In the genomic region with DNA sequence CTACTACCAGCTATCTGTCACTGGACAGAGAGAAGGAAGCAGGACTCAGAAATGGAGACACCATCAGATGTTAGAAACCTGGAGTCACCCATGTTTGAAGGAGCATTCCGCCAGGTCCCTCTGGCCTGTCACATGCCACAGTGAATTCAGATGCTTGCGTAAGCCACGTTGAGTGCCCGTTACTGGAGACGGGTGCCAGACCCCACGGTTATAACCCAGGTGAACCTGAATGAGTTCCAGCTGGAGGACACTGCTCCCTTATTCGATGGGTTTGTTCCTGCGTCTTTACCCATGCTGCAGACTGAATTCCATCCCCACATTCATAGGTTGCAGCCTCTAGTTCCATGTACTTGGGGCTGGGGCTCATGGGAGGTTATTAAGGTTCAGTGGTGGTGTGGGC, we compare ENCODE assay signal across 23 mouse cellular contexts. TPM values are rescaled to one million over a fixed set of nuclear protein-coding genes. Genes with fewer than 3 reads are reported as not detected.
DNase-seq lines count a peak whose midpoint lies in the region; ATAC-seq and TF ChIP-seq lines count a peak whose summit lies in the region.
"Had no signal": no experiment of that assay in that cellular context is flagged by ENCODE, and none has a peak within 500 bp of the region (broad histone marks: within the 10 kb centered on the region; RNA-seq: fewer than 3 reads in every experiment).

No protein-coding gene starts in this region.

- 76% methylated on average over 8 of the region's 8 CpGs for WGBS in forebrain, embryonic 15.5 days
- WGBS in forebrain, embryonic 11.5 days: 88% methylated on average over 8 of the region's 8 CpGs
- WGBS in forebrain, embryonic 16.5 days: 76% methylated on average over 8 of the region's 8 CpGs
- WGBS in hindbrain, embryonic 16.5 days: 75% methylated on average over 8 of the region's 8 CpGs

- H3K4me2 ChIP-seq in forebrain, embryonic 15.5 days (replicated peaks): no peak overlapping the region
- H3K4me2 ChIP-seq in forebrain, embryonic 11.5 days (ENCODE audit: low read depth, low read length, severe bottlenecking): no peak overlapping the region
- H3K4me2 ChIP-seq in forebrain, embryonic 16.5 days (ENCODE audit: low read length): no peak overlapping the region; the same call in 1 of the 2 replicates
- no peak overlapping the region for H3K4me2 ChIP-seq in hindbrain, embryonic 16.5 days (ENCODE audit: low read length)
- H3K4me2 ChIP-seq: embryonic facial prominence, embryonic 12.5 days; heart, embryonic 15.5 days; lung, embryonic 14.5 days; midbrain, embryonic 15.5 days had no signal

- no peaks in the 10 kb centered on the region for H3K36me3 ChIP-seq in forebrain, embryonic 15.5 days
- no peaks in the 10 kb centered on the region for H3K36me3 ChIP-seq in forebrain, embryonic 11.5 days (ENCODE audit: control insufficient read depth, insufficient read depth, low read length)
- no peaks in the 10 kb centered on the region for H3K36me3 ChIP-seq in forebrain, embryonic 16.5 days (ENCODE audit: control insufficient read depth, insufficient read depth)
- no peaks in the 10 kb centered on the region for H3K36me3 ChIP-seq in hindbrain, embryonic 16.5 days (ENCODE audit: control insufficient read depth, insufficient read depth, low read length)
- H3K36me3 ChIP-seq: embryonic facial prominence, embryonic 12.5 days; heart, embryonic 15.5 days; midbrain, embryonic 15.5 days had no signal

- no peaks in the 10 kb centered on the region for H3K9me3 ChIP-seq in forebrain, embryonic 15.5 days
- no peaks in the 10 kb centered on the region for H3K9me3 ChIP-seq in forebrain, embryonic 11.5 days (ENCODE audit: control insufficient read depth, low read length)
- no peaks in the 10 kb centered on the region for H3K9me3 ChIP-seq in forebrain, embryonic 16.5 days (ENCODE audit: control insufficient read depth, low read length)
- no peaks in the 10 kb centered on the region for H3K9me3 ChIP-seq in hindbrain, embryonic 16.5 days (ENCODE audit: control insufficient read depth, low read length)
- H3K9me3 ChIP-seq: embryonic facial prominence, embryonic 12.5 days; heart, embryonic 15.5 days; midbrain, embryonic 15.5 days had no signal

- no peak overlapping the region for H3K4me3 ChIP-seq in forebrain, embryonic 15.5 days
- H3K4me3 ChIP-seq in forebrain, embryonic 11.5 days (ENCODE audit: low read depth, low read length): no peak overlapping the region
- H3K4me3 ChIP-seq in layer of hippocampus, adult 2 months: no peak overlapping the region
- H3K4me3 ChIP-seq in forebrain, embryonic 16.5 days (replicated peaks; ENCODE audit: low read length): no peak overlapping the region
- H3K4me3 ChIP-seq in hindbrain, embryonic 16.5 days (ENCODE audit: low read length): no peak overlapping the region
- H3K4me3 ChIP-seq: embryonic facial prominence, embryonic 12.5 days; heart, embryonic 15.5 days; midbrain, embryonic 15.5 days; myocyte had no signal

- H3K9ac ChIP-seq in forebrain, embryonic 15.5 days (replicated peaks): no peak overlapping the region
- H3K9ac ChIP-seq in forebrain, embryonic 11.5 days (ENCODE audit: low read length): no peak overlapping the region
- no peak overlapping the region for H3K9ac ChIP-seq in forebrain, embryonic 16.5 days (replicated peaks; ENCODE audit: low read depth, low read length)
- H3K9ac ChIP-seq in hindbrain, embryonic 16.5 days (ENCODE audit: low read depth, low read length): no peak overlapping the region
- H3K9ac ChIP-seq: embryonic facial prominence, embryonic 12.5 days; heart, embryonic 15.5 days; liver, embryonic 14.5 days; lung, embryonic 14.5 days; midbrain, embryonic 15.5 days had no signal

- no peak for DNase-seq in forebrain, embryonic 11.5 days (ENCODE audit: low spot score)
- DNase-seq in layer of hippocampus, adult 2 months (ENCODE audit: low spot score in 2 of 2): no peak
- no peak for DNase-seq in layer of hippocampus, adult 9-11 months
- DNase-seq in thymus, postnatal 10 days (ENCODE audit: low spot score in 2 of 2): no peak
- DNase-seq: adrenal gland, adult 8-10 months; gastrocnemius, postnatal 36 days; kidney, postnatal 25 days; lung, embryonic 14.5 days; thymus, adult 2 months had no signal

- ATAC-seq in forebrain, embryonic 15.5 days (replicated peaks): no peak
- ATAC-seq in forebrain, embryonic 11.5 days (replicated peaks; ENCODE audit: low FRiP score): no peak
- ATAC-seq in forebrain, embryonic 16.5 days: no peak
- ATAC-seq in hindbrain, embryonic 16.5 days: no peak
- ATAC-seq: intestine, postnatal 0 days; midbrain, embryonic 15.5 days had no signal

- H3K4me1 ChIP-seq in forebrain, embryonic 15.5 days: peaks cover 39% of the 10 kb centered on the region
- no peaks in the 10 kb centered on the region for H3K4me1 ChIP-seq in forebrain, embryonic 11.5 days (replicated peaks; ENCODE audit: control insufficient read depth, insufficient read depth, low read length)
- peaks cover 46% of the 10 kb centered on the region for H3K4me1 ChIP-seq in forebrain, embryonic 16.5 days (replicated peaks; ENCODE audit: control insufficient read depth, insufficient read depth, low read length)
- peaks cover 16% of the 10 kb centered on the region for H3K4me1 ChIP-seq in hindbrain, embryonic 16.5 days (ENCODE audit: control insufficient read depth, insufficient read depth, low read depth, low read length)
- H3K4me1 ChIP-seq: embryonic facial prominence, embryonic 12.5 days had no signal

- peak overlapping the region; percentile 94 for H3K27ac ChIP-seq in forebrain, embryonic 15.5 days (replicated peaks)
- H3K27ac ChIP-seq in forebrain, embryonic 11.5 days (ENCODE audit: low read depth, low read length): no peak overlapping the region
- peak overlapping the region; percentile 86; the same call in 1 of the 2 replicates for H3K27ac ChIP-seq in layer of hippocampus, adult 2 months
- H3K27ac ChIP-seq in forebrain, embryonic 16.5 days (ENCODE audit: low read length): peak overlapping the region; percentile 79
- peak overlapping the region; percentile 51 for H3K27ac ChIP-seq in hindbrain, embryonic 16.5 days (ENCODE audit: low read depth, low read length)
- H3K27ac ChIP-seq: embryonic facial prominence, embryonic 12.5 days; heart, embryonic 15.5 days; liver, embryonic 14.5 days; stomach, postnatal 0 days had no signal

- no peaks in the 10 kb centered on the region for H3K27me3 ChIP-seq in forebrain, embryonic 15.5 days
- H3K27me3 ChIP-seq in forebrain, embryonic 11.5 days (ENCODE audit: control insufficient read depth, insufficient read depth, low read length): no peaks in the 10 kb centered on the region
- no peaks in the 10 kb centered on the region for H3K27me3 ChIP-seq in forebrain, embryonic 16.5 days (replicated peaks; ENCODE audit: control insufficient read depth, insufficient read depth, low read length)
- no peaks in the 10 kb centered on the region for H3K27me3 ChIP-seq in hindbrain, embryonic 16.5 days (replicated peaks; ENCODE audit: control insufficient read depth, insufficient read depth, low read length)
- H3K27me3 ChIP-seq: heart, embryonic 15.5 days; midbrain, embryonic 15.5 days had no signal

- TF ChIP-seq CTCF in layer of hippocampus, adult 2 months (conservative IDR thresholded peaks at IDR 0.05): no peak

RNA-seq across cellular contexts. Expression of a gene that starts 3.2 kb away (rescaled TPM):
- 4.8 and 5.2 TPM in 2 replicates for polyA plus RNA-seq in forebrain, embryonic 15.5 days (2015; fragmentation: Nextera tagmentation; extraction: Ambion mirVana)
- polyA plus RNA-seq in forebrain, embryonic 11.5 days (2014; fragmentation: Nextera tagmentation; extraction: Ambion mirVana): 0.20 and 0.48 TPM in 2 replicates
- 10 to 100 TPM; 34.2 to 37.4 TPM for total RNA-seq in layer of hippocampus, adult 2 months (2021)
- 5.7 and 6.0 TPM in 2 replicates for polyA plus RNA-seq in forebrain, embryonic 16.5 days (2015; fragmentation: Nextera tagmentation; extraction: Ambion mirVana)
- 3.5 and 3.7 TPM in 2 replicates for polyA plus RNA-seq in hindbrain, embryonic 16.5 days (2015; fragmentation: Nextera tagmentation; extraction: Ambion mirVana)
- total RNA-seq: hematopoietic stem cell, adult 5-6 weeks; megakaryocyte, adult 5-6 weeks; MEL had no signal
- polyA plus RNA-seq: C2C12; lung, embryonic 14.5 days had no signal
